Mouse (Mus musculus): Measurements from ENCODE around the gene Dock11. TPM values are rescaled to one million over a fixed set of nuclear protein-coding genes. Genes with fewer than 3 reads are reported as not detected.

Gene Dock11
- polyA plus RNA-seq, 1 experiment from 2014 or later, result 9.4 TPM

DNA sequence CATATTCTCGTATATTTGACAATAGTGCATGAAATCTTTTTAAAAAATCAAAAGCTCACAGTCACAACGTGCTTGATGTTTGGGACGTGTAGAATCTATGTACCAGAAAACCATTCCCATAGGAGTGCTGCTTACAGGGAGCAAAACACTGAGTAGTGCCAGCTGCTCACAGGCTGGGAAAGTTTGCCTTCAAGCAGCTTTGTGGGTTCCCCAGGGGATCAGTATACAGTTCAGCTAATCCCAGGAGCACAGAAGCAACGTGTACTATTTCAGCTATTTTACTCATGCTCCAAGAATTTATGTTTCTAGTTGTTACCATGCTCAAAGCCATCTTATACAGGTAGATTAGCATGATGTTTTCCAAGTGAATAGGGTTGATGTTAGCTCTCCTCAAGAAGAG lies 157.1 kb downstream of the Dock11 start:
- Histone ChIP-seq H3K36me3 (no peaks in the 10 kb centered on the region), H3K9ac (no peak overlapping the region), H3K27ac (no peak overlapping the region), H3K4me1 (no peaks in the 10 kb centered on the region), H3K4me2 (no peak overlapping the region), H3K4me3 (no peak overlapping the region), H3K27me3 (no peaks in the 10 kb centered on the region), H3K9me3 (no peaks in the 10 kb centered on the region)
- no peak for ATAC-seq (ENCODE audit: insufficient number of reproducible peaks, insufficient read depth, low FRiP score, low TSS enrichment, low read depth)
- 56% methylated on average over 4 of the region's 4 CpGs for WGBS

DNA sequence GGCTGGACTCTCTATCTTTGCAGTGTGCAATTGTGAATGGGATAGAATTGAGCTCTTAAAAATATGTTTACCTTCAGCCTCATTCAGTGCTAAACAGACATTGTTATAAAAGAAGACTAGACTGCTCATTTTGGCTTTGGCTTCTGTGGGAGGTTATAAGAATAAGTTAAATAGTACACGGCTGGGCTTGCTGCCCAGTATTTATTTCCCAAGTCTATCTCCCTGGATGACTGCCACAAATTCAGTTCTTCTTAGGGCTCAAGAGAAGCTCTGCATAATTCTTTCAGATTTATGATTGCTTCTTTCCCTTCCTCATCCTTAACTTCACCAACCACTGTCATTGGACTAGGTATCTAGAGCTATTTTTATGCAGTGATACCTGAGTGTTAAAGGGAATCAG lies 158.8 kb downstream of the Dock11 start:
- no peak for ATAC-seq (ENCODE audit: insufficient number of reproducible peaks, insufficient read depth, low FRiP score, low TSS enrichment, low read depth)

DNA sequence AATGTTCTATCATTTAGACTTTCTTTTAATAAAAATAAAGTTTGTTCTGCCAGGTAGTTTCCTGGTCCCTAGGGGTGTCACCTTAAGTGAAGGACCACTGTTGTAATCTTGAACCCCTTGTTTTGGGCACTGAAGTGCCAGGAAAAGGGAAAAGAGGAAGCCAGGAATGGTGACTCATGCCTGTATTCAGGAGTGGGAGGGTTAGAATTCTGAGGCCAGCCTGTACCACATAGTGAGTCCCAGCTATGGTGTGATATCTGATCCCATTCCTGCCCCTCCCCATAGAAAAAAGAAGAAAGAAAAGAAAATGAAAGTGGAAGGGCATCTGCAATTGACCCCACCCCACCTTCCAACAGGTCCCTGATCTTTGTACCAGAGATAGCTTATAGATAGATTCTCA lies 161.7 kb downstream of the Dock11 start:
- no peak for ATAC-seq (ENCODE audit: insufficient number of reproducible peaks, insufficient read depth, low FRiP score, low TSS enrichment, low read depth)
- Histone ChIP-seq H3K27me3 (no peaks in the 10 kb centered on the region), H3K36me3 (no peaks in the 10 kb centered on the region), H3K9me3 (no peaks in the 10 kb centered on the region), H3K4me1 (no peaks in the 10 kb centered on the region), H3K4me3 (no peak overlapping the region), H3K4me2 (no peak overlapping the region), H3K9ac (no peak overlapping the region), H3K27ac (no peak overlapping the region)

More for the DNA sequence above, 158.8 kb downstream of the Dock11 start:
- H3K9ac ChIP-seq, result no peak overlapping the region
- 87% methylated on average over 1 of the region's 1 CpGs for WGBS
- H3K27ac ChIP-seq, result no peak overlapping the region
- H3K9me3 ChIP-seq, result no peaks in the 10 kb centered on the region
- H3K27me3 ChIP-seq, result no peaks in the 10 kb centered on the region
- no peak overlapping the region for H3K4me3 ChIP-seq
- H3K4me2 ChIP-seq, result no peak overlapping the region
- H3K4me1 ChIP-seq, result no peaks in the 10 kb centered on the region
- no peaks in the 10 kb centered on the region for H3K36me3 ChIP-seq

DNA sequence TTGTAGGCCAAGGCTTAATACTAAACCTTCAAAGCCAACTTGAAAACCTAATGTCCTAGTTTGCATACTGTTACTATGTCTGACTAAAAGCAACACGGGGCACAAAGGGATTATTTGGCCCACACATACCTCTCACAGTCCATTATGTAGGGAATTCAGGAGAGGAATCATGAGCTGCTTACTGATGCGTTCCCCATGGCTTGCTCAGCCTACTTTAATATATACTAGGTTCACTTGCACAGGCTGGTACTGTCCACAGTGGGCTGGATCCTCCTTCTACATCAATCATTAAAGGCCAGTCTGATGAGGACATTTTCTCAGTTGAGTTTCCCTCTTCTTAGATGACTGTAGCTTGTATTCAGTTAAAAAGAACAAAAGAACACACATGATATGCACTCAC lies 185.4 kb downstream of the Dock11 start:
- Histone ChIP-seq H3K4me1 (no peaks in the 10 kb centered on the region), H3K9ac (no peak overlapping the region), H3K9me3 (no peaks in the 10 kb centered on the region), H3K36me3 (no peaks in the 10 kb centered on the region), H3K4me2 (no peak overlapping the region), H3K27me3 (no peaks in the 10 kb centered on the region), H3K27ac (no peak overlapping the region), H3K4me3 (no peak overlapping the region)
- ATAC-seq (ENCODE audit: insufficient number of reproducible peaks, insufficient read depth, low FRiP score, low TSS enrichment, low read depth), result no peak
- WGBS, result 69% methylated on average over 2 of the region's 2 CpGs

DNA sequence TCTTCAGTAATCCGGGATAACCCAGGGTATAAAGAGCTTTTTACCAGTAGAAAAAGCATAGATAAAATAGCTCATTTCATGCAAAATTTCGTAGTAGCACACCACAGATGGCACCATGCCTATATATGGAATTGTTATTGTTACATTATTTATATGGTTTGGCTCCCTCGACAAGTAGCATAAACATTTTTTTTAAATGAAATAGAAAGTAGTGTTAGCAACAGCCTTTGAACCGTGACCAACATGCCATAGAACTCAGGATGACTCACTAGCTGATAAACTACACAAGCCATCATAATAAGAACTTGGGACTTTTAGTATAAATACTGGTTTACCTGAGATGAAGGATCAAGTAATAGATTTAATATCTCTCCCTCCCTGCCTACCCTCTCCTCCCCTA lies 188.5 kb downstream of the Dock11 start:
- no peak overlapping the region for H3K27ac ChIP-seq
- no peaks in the 10 kb centered on the region for H3K36me3 ChIP-seq
- 65% methylated on average over 4 of the region's 4 CpGs for WGBS
- H3K4me2 ChIP-seq, result no peak overlapping the region
- ATAC-seq (ENCODE audit: insufficient number of reproducible peaks, insufficient read depth, low FRiP score, low TSS enrichment, low read depth), result no peak
- no peak overlapping the region for H3K9ac ChIP-seq
- H3K4me1 ChIP-seq, result no peaks in the 10 kb centered on the region
- H3K27me3 ChIP-seq, result no peaks in the 10 kb centered on the region
- no peak overlapping the region for H3K4me3 ChIP-seq
- H3K9me3 ChIP-seq, result no peaks in the 10 kb centered on the region

DNA sequence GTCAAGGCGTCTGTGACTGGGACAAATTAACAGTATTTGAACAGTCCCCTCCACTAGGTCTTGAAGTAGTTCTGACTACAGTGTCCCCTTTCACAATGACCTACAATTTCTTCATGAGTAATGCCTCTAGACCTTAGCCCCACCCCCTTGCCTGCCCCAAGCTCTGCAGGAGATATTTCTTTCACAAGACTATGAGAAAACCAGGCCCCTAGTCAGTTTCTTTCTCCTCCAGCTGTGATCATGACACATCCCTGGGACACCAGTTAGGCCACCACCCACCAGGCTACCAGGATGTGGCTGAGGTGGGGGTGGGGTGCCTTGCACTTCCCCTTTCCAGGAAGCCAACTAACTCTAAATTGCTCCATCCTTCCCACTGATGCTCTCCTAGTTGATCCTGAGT lies 194.3 kb downstream of the Dock11 start:
- Histone ChIP-seq H3K27ac (no peak overlapping the region), H3K27me3 (no peaks in the 10 kb centered on the region), H3K4me1 (no peaks in the 10 kb centered on the region), H3K9ac (no peak overlapping the region), H3K4me2 (no peak overlapping the region), H3K9me3 (no peaks in the 10 kb centered on the region), H3K36me3 (no peaks in the 10 kb centered on the region), H3K4me3 (no peak overlapping the region)
- ATAC-seq (ENCODE audit: insufficient number of reproducible peaks, insufficient read depth, low FRiP score, low TSS enrichment, low read depth), result no peak
- 56% methylated on average over 1 of the region's 1 CpGs for WGBS

DNA sequence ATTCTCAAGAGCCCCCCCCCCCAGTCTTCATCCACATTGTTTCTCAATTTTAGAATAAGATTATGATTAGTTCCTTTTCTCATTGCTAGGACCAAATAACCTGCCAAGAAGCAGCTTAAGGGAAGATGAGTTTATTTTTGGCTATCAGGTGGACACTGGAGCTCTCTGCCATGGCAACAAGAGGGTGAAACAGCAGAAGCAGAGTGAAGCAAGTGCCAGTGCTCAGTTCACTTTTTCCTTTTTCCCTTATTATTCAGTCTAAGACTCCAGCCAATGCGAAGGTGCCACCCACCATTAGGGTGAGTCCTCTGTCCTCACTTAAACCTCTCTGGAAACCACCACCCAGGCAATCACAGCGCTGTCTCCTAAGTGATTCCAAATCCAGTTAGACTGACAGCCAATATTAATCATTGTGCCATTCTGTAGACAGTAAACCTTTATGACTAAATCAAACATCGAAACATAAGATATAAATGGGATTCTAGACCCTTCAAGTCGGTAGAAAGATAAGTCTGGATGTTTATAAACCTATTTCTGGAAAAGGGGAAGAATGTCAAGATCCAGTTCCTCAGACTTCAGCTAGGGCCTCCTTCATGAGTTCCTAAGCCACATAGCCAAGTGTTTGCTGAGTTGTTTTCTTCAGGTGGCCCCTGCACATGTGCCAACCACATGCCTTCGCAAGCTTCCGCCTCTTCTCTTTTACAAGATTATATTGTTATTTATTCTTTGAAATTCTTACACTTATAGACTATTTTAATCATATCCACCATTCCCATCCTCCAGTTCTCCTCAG lies 200.0 kb downstream of the Dock11 start:
- Histone ChIP-seq H3K4me3 (no peak overlapping the region), H3K36me3 (no peaks in the 10 kb centered on the region), H3K27ac (no peak overlapping the region), H3K27me3 (no peaks in the 10 kb centered on the region), H3K9ac (no peak overlapping the region), H3K4me1 (no peaks in the 10 kb centered on the region), H3K9me3 (no peaks in the 10 kb centered on the region), H3K4me2 (no peak overlapping the region)
- WGBS, result 79% methylated on average over 6 of the region's 6 CpGs
- no peak for ATAC-seq (ENCODE audit: insufficient number of reproducible peaks, insufficient read depth, low FRiP score, low TSS enrichment, low read depth)

DNA sequence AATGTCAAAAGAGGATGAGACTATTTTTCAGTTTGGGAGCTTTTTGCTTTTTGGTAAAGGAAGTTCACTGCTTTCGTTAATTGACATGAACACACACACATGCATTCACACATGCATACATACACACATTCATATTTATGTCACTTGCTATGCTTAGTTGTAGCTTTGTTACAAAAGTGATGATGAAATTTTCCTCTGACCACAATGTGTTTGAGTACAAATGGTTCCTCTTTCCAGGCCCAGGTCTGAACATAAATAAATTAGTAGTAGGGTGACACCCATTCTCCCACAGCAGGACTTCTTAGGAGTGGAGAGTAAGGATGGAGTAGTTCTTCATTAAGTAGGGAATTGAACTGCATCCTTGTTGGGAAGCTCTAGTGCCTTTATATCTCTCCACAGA lies 212.3 kb downstream of the Dock11 start:
- Histone ChIP-seq H3K27me3 (no peaks in the 10 kb centered on the region), H3K4me2 (no peak overlapping the region), H3K9ac (no peak overlapping the region), H3K9me3 (no peaks in the 10 kb centered on the region), H3K4me1 (no peaks in the 10 kb centered on the region), H3K36me3 (no peaks in the 10 kb centered on the region), H3K4me3 (no peak overlapping the region), H3K27ac (no peak overlapping the region)
- no peak for ATAC-seq (ENCODE audit: insufficient number of reproducible peaks, insufficient read depth, low FRiP score, low TSS enrichment, low read depth)
- WGBS, result 83% methylated on average over 1 of the region's 1 CpGs

DNA sequence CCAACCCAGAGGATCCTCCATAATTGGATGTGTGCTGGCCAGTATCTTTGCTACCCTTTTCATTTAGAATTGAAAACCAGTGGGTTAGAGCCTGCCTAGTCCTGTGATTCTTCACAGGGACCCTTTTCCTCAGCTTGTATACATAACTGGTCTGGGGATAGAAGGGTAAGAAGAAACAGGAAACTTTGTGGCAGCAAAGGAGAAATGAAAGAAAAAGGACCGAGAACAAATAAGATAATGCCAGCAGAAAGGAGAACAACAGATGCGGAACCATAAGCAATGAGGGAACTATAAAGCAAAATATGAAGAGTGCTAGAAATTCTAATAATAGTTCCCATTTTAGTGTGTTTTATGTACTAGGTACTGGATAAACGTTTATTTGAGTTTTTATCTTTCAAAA lies 212.7 kb downstream of the Dock11 start:
- H3K27ac ChIP-seq, result no peak overlapping the region

DNA sequence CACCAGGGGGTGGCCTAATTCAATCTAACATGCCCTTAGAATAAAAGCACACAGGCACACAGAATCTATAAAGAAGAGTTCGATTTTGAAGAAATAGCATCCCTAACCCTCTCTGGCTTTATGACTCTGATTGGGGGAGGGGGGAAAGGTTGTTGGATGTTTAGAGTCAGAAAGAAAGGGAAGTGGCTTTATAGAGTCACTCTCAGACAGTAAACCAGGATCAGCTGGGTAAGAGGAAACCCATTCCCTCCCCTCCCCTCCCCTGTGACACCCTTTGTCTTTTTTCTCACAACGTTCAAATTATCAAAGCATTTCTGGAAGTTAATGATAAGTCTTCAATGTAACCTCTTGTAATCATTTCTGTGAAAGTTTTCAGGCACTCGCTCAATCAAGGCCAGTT lies 220.0 kb downstream of the Dock11 start:
- ATAC-seq (ENCODE audit: insufficient number of reproducible peaks, insufficient read depth, low FRiP score, low TSS enrichment, low read depth), result no peak
- no peak overlapping the region for H3K27ac ChIP-seq
- WGBS, result 48% methylated on average over 3 of the region's 3 CpGs

More for the DNA sequence above, 212.7 kb downstream of the Dock11 start:
- no peak overlapping the region for H3K9ac ChIP-seq
- no peak for ATAC-seq (ENCODE audit: insufficient number of reproducible peaks, insufficient read depth, low FRiP score, low TSS enrichment, low read depth)
- H3K4me2 ChIP-seq, result no peak overlapping the region
- H3K9me3 ChIP-seq, result no peaks in the 10 kb centered on the region
- H3K4me1 ChIP-seq, result no peaks in the 10 kb centered on the region
- no peak overlapping the region for H3K4me3 ChIP-seq
- WGBS, result 72% methylated on average over 3 of the region's 3 CpGs
- no peaks in the 10 kb centered on the region for H3K27me3 ChIP-seq
- no peaks in the 10 kb centered on the region for H3K36me3 ChIP-seq

DNA sequence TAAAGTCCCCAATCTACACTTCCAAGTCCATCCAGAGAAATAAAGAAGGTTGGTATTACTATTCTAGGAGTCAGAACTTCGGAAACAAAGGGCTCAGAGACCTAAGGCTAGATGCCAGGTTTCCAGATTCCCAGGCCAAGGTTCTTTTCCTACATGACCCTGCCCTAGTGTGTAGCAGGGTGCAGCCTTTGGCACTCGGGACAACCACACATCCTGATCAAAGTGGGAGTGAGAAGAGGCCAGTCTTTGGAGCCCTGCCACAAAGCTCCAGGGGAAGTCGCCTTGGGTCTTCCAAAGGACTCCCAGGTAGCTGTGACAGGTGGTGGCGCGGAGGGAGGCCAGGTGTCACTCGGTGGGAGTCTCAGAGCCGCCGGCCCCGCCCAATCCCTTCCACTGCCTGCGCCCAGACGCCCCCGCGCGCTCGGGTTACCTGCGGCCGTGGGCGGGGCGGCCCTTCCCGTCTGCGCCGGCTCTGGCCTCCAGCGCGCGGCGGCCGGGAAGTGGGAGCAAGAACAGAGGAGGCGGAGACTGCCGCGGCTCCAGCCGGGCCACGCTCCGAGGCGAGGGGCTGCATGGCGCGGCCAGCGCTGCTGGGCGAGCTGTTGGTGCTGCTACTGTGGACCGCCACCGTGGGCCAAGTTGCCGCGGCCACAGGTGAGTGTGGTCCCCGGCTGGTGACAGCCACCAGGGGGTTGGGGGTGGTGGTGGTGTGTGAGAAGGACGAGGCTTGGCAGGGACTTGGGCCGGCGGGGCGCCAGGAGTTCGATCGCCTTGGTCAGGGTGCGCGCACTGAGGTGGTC lies 223.2 kb downstream of the Dock11 start, which contains the start of gene Il13ra1:
Gene Il13ra1, plus strand, starts transcription at position 489 of the 800 bp plus-strand sequence.
- peak within 1 kb of the TSS; percentile 53 for H3K4me3 ChIP-seq
- WGBS, result 30% methylated on average over 34 of the region's 51 CpGs
- no peak within 1 kb of the TSS for H3K27ac ChIP-seq
- peak; percentile 72 for ATAC-seq (ENCODE audit: insufficient number of reproducible peaks, insufficient read depth, low FRiP score, low TSS enrichment, low read depth)
- no peaks in the 10 kb centered on the region for H3K36me3 ChIP-seq
- H3K4me2 ChIP-seq, result peak within 1 kb of the TSS; percentile 66
- H3K27me3 ChIP-seq, result peaks cover 4% of the 10 kb centered on the region; the same call in 1 of the 2 replicates
- peak within 1 kb of the TSS; percentile 72 for H3K9ac ChIP-seq
- H3K4me1 ChIP-seq, result no peaks in the 10 kb centered on the region
- no peaks in the 10 kb centered on the region for H3K9me3 ChIP-seq

More for the DNA sequence above, 220.0 kb downstream of the Dock11 start:
- Histone ChIP-seq H3K9me3 (no peaks in the 10 kb centered on the region), H3K4me3 (no peak overlapping the region), H3K9ac (no peak overlapping the region), H3K4me2 (no peak overlapping the region), H3K4me1 (no peaks in the 10 kb centered on the region), H3K27me3 (peaks cover 4% of the 10 kb centered on the region; the same call in 1 of the 2 replicates), H3K36me3 (no peaks in the 10 kb centered on the region)

DNA sequence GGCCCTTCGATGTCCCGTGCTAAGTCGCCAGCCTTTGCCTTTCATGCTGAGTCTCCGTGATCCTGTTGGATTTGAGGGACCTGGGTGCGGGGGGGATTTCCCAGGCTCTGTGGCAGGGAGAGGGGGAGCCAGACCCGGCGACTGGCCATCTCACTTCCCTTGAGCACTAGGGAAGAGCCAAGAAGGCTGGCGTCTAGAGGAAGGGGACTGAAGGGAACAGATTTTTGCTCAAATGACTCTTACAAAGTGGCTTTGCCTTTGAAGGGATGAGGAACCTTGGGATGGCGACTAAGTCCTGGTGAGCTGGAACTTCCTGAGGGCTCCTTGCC lies 223.8 kb downstream of the Dock11 start:
- Histone ChIP-seq H3K27ac (no peak overlapping the region), H3K27me3 (peaks cover 4% of the 10 kb centered on the region; the same call in 1 of the 2 replicates), H3K4me2 (peak overlapping the region; percentile 66), H3K36me3 (no peaks in the 10 kb centered on the region), H3K9me3 (no peaks in the 10 kb centered on the region), H3K4me1 (no peaks in the 10 kb centered on the region), H3K4me3 (peak overlapping the region; percentile 53), H3K9ac (peak overlapping the region; percentile 72)
- 25% methylated on average over 9 of the region's 9 CpGs for WGBS
- ATAC-seq (ENCODE audit: insufficient number of reproducible peaks, insufficient read depth, low FRiP score, low TSS enrichment, low read depth), result no peak
